Mouse (Mus musculus): ENCODE data around the gene Srsf7. TPM values are rescaled to one million over a fixed set of nuclear protein-coding genes. Genes with fewer than 3 reads are reported as not detected.

Gene Srsf7
- polyA plus RNA-seq (2017; shearing (Covaris generic)): 100 to 1,000 TPM; 450 to 635 TPM

GRCm38 (mm10) chr17:80206671-80207581, at the start of gene Srsf7, which contains the start of gene Ttc39d:
TSS of gene Srsf7 (minus strand) at chr17:80207307.
TSS of gene Ttc39d (plus strand) at chr17:80207460.

GRCm38 (mm10) chr17:80224326-80225116, 17.4 kb upstream of the Srsf7 start, which contains the start of gene Gemin6:
TSS of gene Gemin6 (plus strand) at chr17:80224441.

Other genes with a start within 250 kb of the Srsf7 start
- 100 to 1,000 TPM in 1 of 2 experiments, 10 to 100 TPM in 1; 96.1 to 111 TPM for gene Hnrnpll, start 145.0 kb downstream of the Srsf7 start, polyA plus RNA-seq (2017; shearing (Covaris generic))
- gene Galm, start 79.8 kb downstream of the Srsf7 start, polyA plus RNA-seq (2017; shearing (Covaris generic)): 10 to 100 TPM; 30.0 to 55.2 TPM
- not detected for gene Ttc39d, start 153 bp upstream of the Srsf7 start, polyA plus RNA-seq (2017; shearing (Covaris generic))
- 10 to 100 TPM in 1 of 2 experiments, 1 to 10 TPM in 1; 10.0 to 22.7 TPM for gene Gemin6, start 17.1 kb upstream of the Srsf7 start, polyA plus RNA-seq (2017; shearing (Covaris generic))
- 1 to 10 TPM; 3.0 to 3.9 TPM for gene Morn2, start 82.9 kb upstream of the Srsf7 start, polyA plus RNA-seq (2017; shearing (Covaris generic))
- 10 to 100 TPM; 27.1 to 29.8 TPM for gene Dhx57, start 83.2 kb upstream of the Srsf7 start, polyA plus RNA-seq (2017; shearing (Covaris generic))
- 1 to 10 TPM; 1.3 to 1.4 TPM for gene Arhgef33, start 100.1 kb upstream of the Srsf7 start, polyA plus RNA-seq (2017; shearing (Covaris generic))
- gene Gm10190, start 166.2 kb upstream of the Srsf7 start, polyA plus RNA-seq (2017; shearing (Covaris generic)): not detected

All from inflammation-experienced regulatory T-cells (primary cell).